Mouse (Mus musculus) gonadal fat pad, adult 2 months (tissue): ENCODE results near the gene A530032D15Rik. TPM values are rescaled to one million over a fixed set of nuclear protein-coding genes. Genes with fewer than 3 reads are reported as not detected.
"Not testable (repeated sequence)": the region's sequence is repeated elsewhere in the genome, so short reads cannot be mapped to it uniquely, and the experiment has no call there.

ENCODE experiments used
- DNase-seq: peaks from one replicate; pipeline ENCODE4 v3.0.0-alpha.2; 2012; ENCODE audit warnings: low read depth
- polyA plus RNA-seq: library from polyadenylated mRNA; depleted of rRNA; stranded (reverse); fragments of >200 nt; gene quantifications from 2 replicates; pipeline ENCODE4 v1.2.3, GENCODE M21; 2012; rRNA removed

A530032D15Rik gene
- polyA plus RNA-seq, 1 experiment = not detected

DNA sequence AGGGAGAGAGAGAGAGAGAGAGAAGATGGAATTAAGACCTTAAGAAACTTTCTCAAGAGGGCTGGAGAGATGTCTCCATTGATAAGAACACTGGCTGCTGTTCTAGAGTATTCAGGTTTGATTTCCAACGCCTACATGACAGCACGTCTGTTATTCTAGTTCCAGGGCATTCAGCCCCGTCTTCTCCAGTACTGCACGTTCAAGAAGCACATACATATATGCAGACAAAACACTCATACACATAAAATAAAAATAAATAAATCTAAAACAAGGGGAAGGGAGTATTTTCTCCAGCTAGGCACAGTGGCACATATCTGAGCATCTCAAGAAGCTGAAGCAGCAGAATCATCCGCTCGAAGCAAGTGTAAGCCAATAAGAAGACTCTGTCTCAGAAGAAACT, 73.9 kb downstream of the A530032D15Rik start:
- DNase-seq = not testable (repeated sequence)

DNA sequence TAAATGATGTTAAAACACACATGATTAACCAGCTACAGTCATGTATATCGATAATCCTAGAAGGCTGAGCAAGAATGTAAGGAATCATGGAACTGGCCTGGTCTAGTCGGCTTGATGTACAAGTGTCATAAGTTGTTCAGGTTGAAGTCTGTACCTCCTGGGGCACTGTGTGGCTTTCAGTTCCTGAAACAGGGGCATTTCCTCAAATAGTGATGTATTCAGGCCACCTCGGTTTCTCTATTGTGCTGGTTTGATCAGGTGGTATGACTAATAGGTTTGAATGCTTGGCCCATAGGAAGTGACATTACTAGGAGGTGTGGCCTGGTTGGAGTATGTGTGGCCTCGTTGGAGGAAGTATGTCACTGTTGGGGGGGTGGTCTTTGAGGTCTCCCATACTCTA, 75.3 kb downstream of the A530032D15Rik start:
- not testable (repeated sequence) for DNase-seq

- DNase-seq = not testable (repeated sequence)
Measured at GRCm38 (mm10) chr1:85033616-85034015, 76.0 kb downstream of the A530032D15Rik start.

Other genes starting within 250 kb of the A530032D15Rik start
- 0.38 and 0.57 TPM in 2 replicates for gene Slc16a14, start 174.7 kb downstream of the A530032D15Rik start, polyA plus RNA-seq
- gene Gm10553, start 9.7 kb downstream of the A530032D15Rik start, polyA plus RNA-seq = not detected in 2 replicates
- 0.34 and 0.44 TPM in 2 replicates for gene C130026I21Rik, start 160.7 kb upstream of the A530032D15Rik start, polyA plus RNA-seq